Mouse (Mus musculus): ENCODE measurements around the gene P2rx3.

GRCm38 (mm10) chr2:85038336-85038735 is 1.1 kb upstream of the P2rx3 start:
- no peak for TF ChIP-seq CTCF (conservative IDR thresholded peaks at IDR 0.05; ENCODE audit: low read length)
- TF ChIP-seq POU5F1 (IDR thresholded peaks at IDR 0.05; ENCODE audit: borderline replicate concordance, low read length), result no peak
